Mouse (Mus musculus) E14TG2a.4 (cell line): ENCODE data around the gene Sall4.

Source experiments
- CTCF ChIP-seq: conservative IDR thresholded peaks from 2 replicates; pipeline ENCODE4 v1.5.1; 2014; ENCODE audit warnings: low read length
- NANOG ChIP-seq: IDR thresholded peaks from 2 replicates; pipeline ENCODE4 v1.6.1; 2014; ENCODE audit warnings: borderline replicate concordance, low read length, mixed read lengths

DNA sequence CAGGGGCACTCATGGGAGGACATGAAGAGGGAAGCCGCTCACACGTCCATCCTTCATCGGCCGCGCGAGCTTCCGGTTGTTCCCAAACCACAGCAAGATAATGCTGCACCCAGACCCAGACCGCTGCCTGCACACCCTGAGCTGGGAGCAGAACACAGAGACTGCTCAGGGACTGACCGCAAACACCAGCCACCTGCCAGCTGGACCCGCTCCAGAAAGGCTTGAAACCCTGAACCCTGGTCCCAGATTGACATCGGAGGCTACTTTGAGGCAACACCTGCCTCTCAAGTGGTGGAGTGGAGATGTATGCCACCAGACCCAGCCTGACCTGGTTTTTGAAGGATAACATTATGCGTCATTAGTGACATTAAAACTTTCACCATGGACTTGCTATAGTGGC is 31.6 kb upstream of the Sall4 start:
- TF ChIP-seq CTCF (no peak), NANOG (no peak)
